Mouse (Mus musculus): ENCODE measurements around the gene Tmem131. TPM values are rescaled to one million over a fixed set of nuclear protein-coding genes. Genes with fewer than 3 reads are reported as not detected.

Tmem131 gene
- total RNA-seq, 2 experiments from 2014 or later = 44.1 to 44.8 TPM

GRCm38 (mm10) chr1:36759076-36759475 is 184.4 kb downstream of the Tmem131 start:
- intact Hi-C loops (cut with DNase I) = no loop called here

DNA sequence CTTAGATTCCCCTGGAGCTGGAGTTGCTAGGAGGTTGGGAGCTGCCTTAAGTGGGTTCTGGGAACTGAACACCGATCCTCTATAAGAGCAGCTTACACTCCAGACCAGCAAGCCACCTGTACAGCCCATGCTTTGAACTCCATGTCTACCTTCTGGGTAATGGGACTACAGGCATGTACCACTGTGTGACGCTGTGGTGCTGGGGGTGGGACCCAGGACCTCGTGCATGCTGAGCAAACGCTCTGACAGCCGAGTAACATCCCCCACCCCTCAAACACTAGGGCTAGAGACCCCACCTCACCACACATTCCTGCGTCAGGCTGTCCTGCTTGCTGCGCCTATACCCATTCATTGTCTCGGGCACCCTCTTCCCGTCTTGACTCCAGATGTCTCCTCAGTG is 184.9 kb downstream of the Tmem131 start:
- DNase-seq = no peak
- intact Hi-C loops (cut with DNase I) = no loop called here

More at GRCm38 (mm10) chr1:36759076-36759475, 184.4 kb downstream of the Tmem131 start:
- no peak for DNase-seq

GRCm38 (mm10) chr1:36753932-36754675 is 189.4 kb downstream of the Tmem131 start:
- intact Hi-C loops (cut with DNase I) = no loop called here
- no peak for DNase-seq

GRCm38 (mm10) chr1:36746452-36746851 is 197.0 kb downstream of the Tmem131 start:
- peak in 1 of 2 experiments; percentile 56 for DNase-seq

DNA sequence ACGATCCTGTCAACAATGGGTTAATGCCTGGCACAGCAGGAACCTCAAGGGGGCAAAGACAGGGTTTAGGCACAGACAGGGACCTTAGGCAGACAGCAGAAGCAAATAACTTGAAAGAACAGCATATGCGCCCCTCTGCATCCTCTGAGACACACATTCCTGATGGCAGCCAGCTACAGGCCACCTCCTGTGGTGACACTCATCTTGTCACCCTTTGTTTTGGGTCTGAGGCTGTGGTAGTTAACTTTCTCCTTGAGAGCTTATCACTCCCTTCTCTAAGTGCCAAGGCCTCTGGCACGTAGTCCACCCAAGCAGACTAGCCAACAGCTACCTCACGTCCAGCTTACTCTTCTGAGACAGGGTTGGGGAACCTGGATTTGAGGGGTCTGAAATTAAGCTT is 197.8 kb downstream of the Tmem131 start:
- intact Hi-C loops (cut with DNase I) = loop anchor here (2.0 kb wide), 1 partner anchor 199 kb away; the partner anchor contains the start of gene Ankrd39
- DNase-seq = no peak

More at GRCm38 (mm10) chr1:36746452-36746851, 197.0 kb downstream of the Tmem131 start:
- intact Hi-C loops (cut with DNase I) = no loop called here

DNA sequence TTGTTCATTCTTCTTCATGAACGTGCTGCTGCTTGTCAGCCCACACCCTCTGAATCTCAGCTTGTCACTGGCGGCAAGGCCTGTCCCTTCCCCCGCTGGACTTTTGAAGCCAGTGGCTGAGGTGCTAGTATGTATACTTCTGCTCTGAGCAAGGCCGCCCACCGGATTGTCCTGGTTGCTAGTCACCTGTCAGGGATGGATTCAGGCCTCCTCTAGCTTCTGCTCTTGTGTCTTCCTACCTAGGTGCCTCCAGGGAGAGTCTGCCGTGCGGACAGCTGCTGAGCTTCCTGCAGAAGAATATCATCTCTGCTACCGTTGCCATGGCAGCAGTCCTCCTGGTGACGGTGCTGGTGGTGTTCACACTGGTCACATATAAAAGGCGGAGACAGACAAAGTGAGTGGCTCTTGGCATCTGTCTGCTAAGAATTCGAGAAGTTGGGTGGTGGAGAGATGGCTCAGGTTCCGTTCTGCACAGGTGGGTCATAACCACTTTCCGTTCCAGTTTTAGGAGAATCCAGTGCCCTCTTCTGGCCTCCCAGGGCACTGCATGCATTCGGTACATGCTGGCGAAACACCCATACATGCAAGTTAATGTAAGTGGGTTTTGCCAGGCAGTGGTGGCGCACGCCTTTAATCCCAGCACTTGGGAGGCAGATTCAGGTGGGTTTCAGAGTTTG is 199.1 kb downstream of the Tmem131 start:
- intact Hi-C loops (cut with DNase I) = loop anchor here (2.0 kb wide), 1 partner anchor 198 kb away; the partner anchor contains the start of gene Ankrd39
- DNase-seq = peak; percentile 67 to 80

GRCm38 (mm10) chr1:36743046-36743445 is 200.4 kb downstream of the Tmem131 start:
- intact Hi-C loops (cut with DNase I) = no loop called here
- DNase-seq = no peak

Other genes with a start within 250 kb of the Tmem131 start
- gene 4933424G06Rik, start 233.5 kb downstream of the Tmem131 start, total RNA-seq (2021) = not detected
- 100 to 1,000 TPM; 118 to 127 TPM for gene Actr1b, start 229.2 kb downstream of the Tmem131 start, total RNA-seq (2021)
- under 1 TPM; 0.27 to 0.57 TPM for gene Zap70, start 181.9 kb downstream of the Tmem131 start, total RNA-seq (2021)
- gene Vwa3b, start 82.9 kb upstream of the Tmem131 start, total RNA-seq (2021) = under 1 TPM; 0.57 to 0.77 TPM